Mouse (Mus musculus) MEL (cell line): Measurements from ENCODE around the gene Mus81. TPM values are rescaled to one million over a fixed set of nuclear protein-coding genes. Genes with fewer than 3 reads are reported as not detected.
A peak's percentile ranks its signal among the peaks of the same experiment; 100 is the strongest.

Experiments
- DNase-seq: peaks from one replicate; pipeline ENCODE4 v3.0.0; 2011; ENCODE audit warnings: low read depth, low spot score
- H3K27ac ChIP-seq: 2 replicates; pipeline ENCODE4 v1.5.1; 2012; ENCODE audit warnings: low read depth, mild to moderate bottlenecking, control low read depth, low read length, moderate library complexity; ENCODE audit not compliant: control insufficient read depth
- H3K27me3 ChIP-seq, 2 experiments: fragments of 150-350 bp in 1 of 2; sonication (generic) in 1 of 2; 2 replicates each; pipeline ENCODE4 v1.6.1; 2012; ENCODE audit warnings: low read length in 2 of 2, mild to moderate bottlenecking in 2 of 2, improper control_type of control experiment in 1 of 2, moderate library complexity in 1 of 2; ENCODE audit not compliant: insufficient read depth in 2 of 2, control insufficient read depth in 1 of 2
- H3K36me3 ChIP-seq, 2 experiments: 2 replicates each; pipeline ENCODE4 v1.6.1; 2012 to 2014; ENCODE audit warnings: low read length in 2 of 2, improper control_type of control experiment in 1 of 2, inconsistent platforms in 1 of 2, mild to moderate bottlenecking in 1 of 2; ENCODE audit not compliant: insufficient read depth in 2 of 2, control insufficient read depth in 1 of 2
- H3K4me1 ChIP-seq, 2 experiments: fragments of 150-350 bp in 1 of 2; sonication (generic) in 1 of 2; 2 replicates each; pipeline ENCODE4 v1.6.1; 2012; ENCODE audit warnings: low read length in 2 of 2, improper control_type of control experiment in 1 of 2, mild to moderate bottlenecking in 1 of 2; ENCODE audit not compliant: insufficient read depth in 2 of 2, control insufficient read depth in 1 of 2
- H3K4me3 ChIP-seq, 2 experiments: fragments of 150-350 bp in 1 of 2; sonication (generic) in 1 of 2; 2 replicates each; pipeline ENCODE4 v1.5.1; 2012; ENCODE audit warnings: low read depth in 2 of 2, low read length in 2 of 2, mild to moderate bottlenecking in 2 of 2, moderate library complexity in 2 of 2, control low read depth in 1 of 2, improper control_type of control experiment in 1 of 2; ENCODE audit not compliant: control insufficient read depth in 1 of 2, insufficient read depth in 1 of 2
- H3K79me2 ChIP-seq: 2 replicates; pipeline ENCODE4 v1.6.1; 2012; ENCODE audit warnings: mild to moderate bottlenecking, low read length, moderate library complexity; ENCODE audit not compliant: control insufficient read depth, poor library complexity, insufficient read depth
- H3K9ac ChIP-seq: 2 replicates; pipeline ENCODE4 v1.6.1; 2012; ENCODE audit warnings: low read depth, mild to moderate bottlenecking, control low read depth, low read length, moderate library complexity; ENCODE audit not compliant: control insufficient read depth, poor library complexity, severe bottlenecking
- H3K9me3 ChIP-seq: fragments of 150-350 bp; sonication (generic); replicated peaks from 2 replicates; pipeline ENCODE4 v1.6.1; 2012; ENCODE audit warnings: mild to moderate bottlenecking, low read length, improper control_type of control experiment, moderate library complexity; ENCODE audit not compliant: insufficient read depth
- CHD2 ChIP-seq: IDR thresholded peaks from 2 replicates; pipeline ENCODE4 v1.6.1; 2011; ENCODE audit warnings: low read length, improper control_type of control experiment
- CTCF ChIP-seq, 3 experiments: IDR thresholded peaks in 2 of 3; conservative IDR thresholded peaks in 1 of 3; 2 replicates each; pipeline ENCODE4 v1.5.1; 2011 to 2012; ENCODE audit warnings: low read length in 3 of 3, low read depth in 2 of 3, mild to moderate bottlenecking in 2 of 3, improper control_type of control experiment in 1 of 3, inconsistent platforms in 1 of 3, mixed read lengths in 1 of 3, moderate library complexity in 1 of 3; ENCODE audit not compliant: control insufficient read depth in 1 of 3, insufficient read depth in 1 of 3, poor library complexity in 1 of 3, severe bottlenecking in 1 of 3
- ELF1 ChIP-seq: IDR thresholded peaks from 2 replicates; pipeline ENCODE4 v1.6.1; 2014; ENCODE audit warnings: low read depth, mild to moderate bottlenecking, inconsistent platforms, low read length, improper control_type of control experiment, moderate library complexity
- EP300 ChIP-seq, 2 experiments: IDR thresholded peaks; 2 replicates each; pipeline ENCODE4 v1.6.1; 2011; ENCODE audit warnings: improper control_type of control experiment in 2 of 2, low read length in 2 of 2, low read depth in 1 of 2, mild to moderate bottlenecking in 1 of 2
- ETS1 ChIP-seq: IDR thresholded peaks from 2 replicates; pipeline ENCODE4 v1.6.1; 2012; ENCODE audit warnings: low read depth, mild to moderate bottlenecking, inconsistent platforms, low read length, improper control_type of control experiment, moderate library complexity
- GATA1 ChIP-seq: IDR thresholded peaks from 2 replicates; pipeline ENCODE4 v1.6.1; 2011; ENCODE audit warnings: low read depth, low read length, improper control_type of control experiment
- HCFC1 ChIP-seq: IDR thresholded peaks from 2 replicates; pipeline ENCODE4 v1.6.1; 2012; ENCODE audit warnings: low read depth, mild to moderate bottlenecking, inconsistent platforms, low read length, improper control_type of control experiment, moderate library complexity
- KAT2A ChIP-seq: conservative IDR thresholded peaks from 2 replicates; pipeline ENCODE4 v1.6.1; 2012; ENCODE audit warnings: low read depth, low read length, improper control_type of control experiment, inconsistent platforms
- MAZ ChIP-seq: IDR thresholded peaks from 2 replicates; pipeline ENCODE4 v1.6.1; 2012; ENCODE audit warnings: low read depth, mild to moderate bottlenecking, inconsistent platforms, low read length, improper control_type of control experiment
- MEF2A ChIP-seq: IDR thresholded peaks from 2 replicates; pipeline ENCODE4 v1.6.1; 2014; ENCODE audit warnings: low read depth, mild to moderate bottlenecking, inconsistent platforms, low read length, improper control_type of control experiment; ENCODE audit not compliant: poor library complexity, insufficient replicate concordance, severe bottlenecking; ENCODE audit errors: extremely low read depth
- MXI1 ChIP-seq: IDR thresholded peaks from 2 replicates; pipeline ENCODE4 v1.6.1; 2011; ENCODE audit warnings: mild to moderate bottlenecking, low read depth, low read length, improper control_type of control experiment
- NELFE ChIP-seq: IDR thresholded peaks from 2 replicates; pipeline ENCODE4 v1.6.1; 2011; ENCODE audit warnings: low read depth, low read length, improper control_type of control experiment
- NRF1 ChIP-seq: IDR thresholded peaks from 2 replicates; pipeline ENCODE4 v1.6.1; 2014; ENCODE audit warnings: low read depth, mild to moderate bottlenecking, inconsistent platforms, low read length, improper control_type of control experiment, moderate library complexity; ENCODE audit not compliant: poor library complexity, insufficient read depth, severe bottlenecking
- POLR2A ChIP-seq, 2 experiments: IDR thresholded peaks; 2 replicates each; pipeline ENCODE4 v1.6.1; 2011 to 2012; ENCODE audit warnings: low read length in 2 of 2, mild to moderate bottlenecking in 2 of 2, control low read depth in 1 of 2, improper control_type of control experiment in 1 of 2, low read depth in 1 of 2, moderate library complexity in 1 of 2; ENCODE audit not compliant: control insufficient read depth in 1 of 2, insufficient read depth in 1 of 2, poor library complexity in 1 of 2
- POLR2AphosphoS5 ChIP-seq: IDR thresholded peaks from 2 replicates; pipeline ENCODE4 v1.6.1; 2012; ENCODE audit warnings: low read depth, borderline replicate concordance, mild to moderate bottlenecking, inconsistent platforms, low read length, moderate library complexity, mixed read lengths
- RAD21 ChIP-seq: IDR thresholded peaks from 2 replicates; pipeline ENCODE4 v1.6.1; 2011; ENCODE audit warnings: mild to moderate bottlenecking, low read depth, low read length, improper control_type of control experiment
- RCOR1 ChIP-seq: IDR thresholded peaks from 2 replicates; pipeline ENCODE4 v1.6.1; 2012; ENCODE audit warnings: low read depth, mild to moderate bottlenecking, inconsistent platforms, low read length, improper control_type of control experiment
- SIN3A ChIP-seq: IDR thresholded peaks from 2 replicates; pipeline ENCODE4 v1.6.1; 2012; ENCODE audit warnings: low read length, improper control_type of control experiment, inconsistent platforms
- SMC3 ChIP-seq: IDR thresholded peaks from 2 replicates; pipeline ENCODE4 v1.6.1; 2011; ENCODE audit warnings: low read depth, low read length, improper control_type of control experiment
- TAL1 ChIP-seq: IDR thresholded peaks from 2 replicates; pipeline ENCODE4 v1.6.1; 2012; ENCODE audit warnings: mild to moderate bottlenecking, inconsistent platforms, low read length, moderate library complexity, mixed read lengths
- TBP ChIP-seq: IDR thresholded peaks from 2 replicates; pipeline ENCODE4 v1.8.0; 2011; ENCODE audit warnings: low read depth, low read length, improper control_type of control experiment
- TCF12 ChIP-seq: IDR thresholded peaks from 2 replicates; pipeline ENCODE4 v1.6.1; 2014; ENCODE audit warnings: low read depth, mild to moderate bottlenecking, inconsistent platforms, low read length, improper control_type of control experiment, moderate library complexity
- UBTF ChIP-seq: IDR thresholded peaks from 2 replicates; pipeline ENCODE4 v1.6.1; 2012; ENCODE audit warnings: low read depth, mild to moderate bottlenecking, inconsistent platforms, low read length, improper control_type of control experiment, moderate library complexity, borderline replicate concordance; ENCODE audit not compliant: insufficient read depth
- ZC3H11A ChIP-seq: IDR thresholded peaks from 2 replicates; pipeline ENCODE4 v1.6.1; 2012; ENCODE audit warnings: low read depth, mild to moderate bottlenecking, inconsistent platforms, low read length, improper control_type of control experiment
- ZKSCAN1 ChIP-seq: IDR thresholded peaks from 2 replicates; pipeline ENCODE4 v1.6.1; 2012; ENCODE audit warnings: low read depth, mild to moderate bottlenecking, inconsistent platforms, low read length, improper control_type of control experiment, moderate library complexity
- ZMIZ1 ChIP-seq: IDR thresholded peaks from 2 replicates; pipeline ENCODE4 v1.6.1; 2012; ENCODE audit warnings: low read depth, mild to moderate bottlenecking, inconsistent platforms, low read length, improper control_type of control experiment, moderate library complexity
- ZNF384 ChIP-seq: IDR thresholded peaks from 2 replicates; pipeline ENCODE4 v1.6.1; 2012; ENCODE audit warnings: low read depth, mild to moderate bottlenecking, inconsistent platforms, low read length, improper control_type of control experiment
- polyA plus RNA-seq, 2 experiments: library from polyadenylated mRNA; stranded (reverse) in 1 of 2; unstranded in 1 of 2; fragments of >175 nt in 1 of 2; fragments of >200 nt in 1 of 2; gene quantifications; 2 replicates each; pipeline versions ENCODE4 v1.2.1 to v1.2.4; 2012; ENCODE audit warnings: low replicate concordance in 2 of 2, low read depth in 1 of 2; ENCODE audit not compliant: insufficient read length in 2 of 2, insufficient read depth in 1 of 2, missing spikeins in 1 of 2
- total RNA-seq: library from RNA; depleted of rRNA; stranded (reverse); fragments of 300-350 nt; gene quantifications from 2 replicates; pipeline ENCODE4 v1.2.3, GENCODE M21; 2012

The Mus81 gene
- total and polyA plus RNA-seq, 3 experiments: 38.9 to 50.5 TPM; not detected in 1

DNA sequence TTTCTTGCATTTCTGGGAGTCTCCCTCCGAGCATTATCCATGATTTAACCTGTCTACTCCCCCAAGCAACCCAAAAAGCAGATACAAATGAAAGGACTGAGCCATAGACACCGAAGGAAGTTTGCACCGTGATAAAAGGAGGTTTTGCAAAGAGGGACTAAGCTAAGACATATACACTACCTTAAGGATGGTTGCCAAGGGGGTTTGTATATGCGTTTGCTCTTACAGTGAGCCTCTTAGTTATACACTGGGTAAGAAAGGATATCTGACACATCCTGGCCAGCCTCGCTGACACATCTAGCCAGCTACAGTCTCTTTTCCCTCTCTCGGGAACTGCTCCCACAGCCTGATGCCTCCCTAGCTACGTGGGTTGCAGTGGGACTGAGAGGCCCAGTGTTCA is 54.3 kb downstream of the Mus81 start:
- peaks cover 0 to 9% of the 10 kb centered on the region in 2 experiments; a peak in 2 of 4 replicates for H3K36me3 ChIP-seq
- no peaks in the 10 kb centered on the region for H3K27me3 ChIP-seq
- H3K4me1 ChIP-seq: peaks cover 5 to 16% of the 10 kb centered on the region in 2 experiments
- peak overlapping the region; percentile 70 to 71 for H3K4me3 ChIP-seq
- no peaks in the 10 kb centered on the region; the same call in 1 of the 2 replicates for H3K79me2 ChIP-seq
- peak overlapping the region; percentile 79 for H3K9ac ChIP-seq
- TF ChIP-seq GATA1 (no peak), ZNF384 (no peak), UBTF (no peak), NELFE (no peak), SMC3 (no peak), POLR2A (IDR thresholded peaks at IDR 0.05; ENCODE audit: control insufficient read depth in 1 of 2, insufficient read depth in 1 of 2, low read depth in 1 of 2, low read length in 2 of 2, poor library complexity in 1 of 2) (no peak), ZKSCAN1 (no peak)
- TF ChIP-seq, all 39 proteins: peak for 0
- H3K9me3 ChIP-seq: no peaks in the 10 kb centered on the region
- H3K27ac ChIP-seq: peak overlapping the region; percentile 53
- DNase-seq: no peak

- Histone ChIP-seq H3K36me3 (peaks cover 0 to 9% of the 10 kb centered on the region in 2 experiments; a peak in 2 of 4 replicates), H3K9me3 (no peaks in the 10 kb centered on the region), H3K27ac (peak overlapping the region; percentile 53), H3K4me3 (peak overlapping the region; percentile 70 to 71), H3K9ac (peak overlapping the region; percentile 79), H3K79me2 (no peaks in the 10 kb centered on the region; the same call in 1 of the 2 replicates), H3K27me3 (no peaks in the 10 kb centered on the region), H3K4me1 (peaks cover 5 to 16% of the 10 kb centered on the region in 2 experiments)
- peak; percentile 83 for DNase-seq
- TF ChIP-seq ZC3H11A (no peak), RCOR1 (no peak), TBP (peak; percentile 57; the same call in 1 of the 2 replicates), SMC3 (peak; percentile 50), MAZ (peak; percentile 12; the same call in 1 of the 2 replicates), HCFC1 (peak; percentile 67), KAT2A (no peak; the same call in 1 of the 2 replicates), CHD2 (peak; percentile 37; the same call in 1 of the 2 replicates), TAL1 (no peak), ZMIZ1 (peak; percentile 73; the same call in 1 of the 2 replicates), ETS1 (peak; percentile 44), EP300 (IDR thresholded peaks at IDR 0.05; ENCODE audit: low read depth in 1 of 2, low read length in 2 of 2) (peak in 1 of 2 experiments; percentile 20; a peak in 1 of 4 replicates), POLR2A (IDR thresholded peaks at IDR 0.05; ENCODE audit: control insufficient read depth in 1 of 2, insufficient read depth in 1 of 2, low read depth in 1 of 2, low read length in 2 of 2, poor library complexity in 1 of 2) (peak in 1 of 2 experiments; percentile 53; a peak in 1 of 4 replicates), NELFE (peak; percentile 49), POLR2AphosphoS5 (no peak), UBTF (0 out of 2 replicates have a peak, but pooled peaks have one; percentile 65), NRF1 (peak; percentile 89), MEF2A (no peak), TCF12 (peak; percentile 48; the same call in 1 of the 2 replicates), MXI1 (peak; percentile 76; the same call in 1 of the 2 replicates), SIN3A (peak; percentile 83), CTCF (IDR thresholded peaks at IDR 0.05 in 2 of 3, conservative IDR thresholded peaks at IDR 0.05 in 1 of 3; ENCODE audit: control insufficient read depth in 1 of 3, insufficient read depth in 1 of 3, low read depth in 2 of 3, low read length in 3 of 3, poor library complexity in 1 of 3, severe bottlenecking in 1 of 3) (peak; percentile 30 to 70 (median 49); a peak in 5 of 6 replicates), RAD21 (peak; percentile 58), ELF1 (peak; percentile 77)
Measured at GRCm38 (mm10) chr19:5432992-5433852, 55.0 kb downstream of the Mus81 start.
